Comparison of ENCODE assay signal across 8 mouse cellular contexts in genomic region chr12:21136462-21136751, GRCm38 (mm10).
DNase-seq lines count a peak whose midpoint lies in the region; ATAC-seq and TF ChIP-seq lines count a peak whose summit lies in the region.

No protein-coding gene starts in this region.

- no peak overlapping the region for H3K9ac ChIP-seq in embryonic facial prominence, embryonic 13.5 days
- H3K9ac ChIP-seq in neural tube, embryonic 13.5 days, result no peak overlapping the region
- H3K9ac ChIP-seq in hindbrain, embryonic 16.5 days (ENCODE audit: low read depth, low read length), result no peak overlapping the region

- peaks cover 70% of the 10 kb centered on the region for H3K4me1 ChIP-seq in embryonic facial prominence, embryonic 13.5 days
- H3K4me1 ChIP-seq in embryonic facial prominence, embryonic 10.5 days, result peaks cover 81% of the 10 kb centered on the region
- H3K4me1 ChIP-seq in neural tube, embryonic 13.5 days (replicated peaks), result peaks cover 92% of the 10 kb centered on the region
- H3K4me1 ChIP-seq in hindbrain, embryonic 16.5 days (ENCODE audit: control insufficient read depth, insufficient read depth, low read depth, low read length), result peaks cover 49% of the 10 kb centered on the region
- peaks cover 28% of the 10 kb centered on the region for H3K4me1 ChIP-seq in olfactory bulb, adult 2 months (ENCODE audit: control insufficient read depth, insufficient read depth, low read length)

- no peak overlapping the region for H3K4me2 ChIP-seq in embryonic facial prominence, embryonic 13.5 days
- no peak overlapping the region for H3K4me2 ChIP-seq in neural tube, embryonic 13.5 days
- H3K4me2 ChIP-seq in hindbrain, embryonic 16.5 days (ENCODE audit: low read length), result no peak overlapping the region

- no peak for DNase-seq in embryonic facial prominence, embryonic 10.5 days (ENCODE audit: low spot score)
- DNase-seq in neural tube, embryonic 10.5 days (ENCODE audit: extremely low spot score, low spot score), result no peak
- DNase-seq in spleen, adult 12 weeks (ENCODE audit: low spot score), result no peak

- H3K36me3 ChIP-seq in embryonic facial prominence, embryonic 13.5 days, result 0 out of 2 replicates have a peak, but pooled peaks cover 3% of the 10 kb centered on the region
- no peaks in the 10 kb centered on the region for H3K36me3 ChIP-seq in embryonic facial prominence, embryonic 10.5 days (replicated peaks)
- no peaks in the 10 kb centered on the region for H3K36me3 ChIP-seq in neural tube, embryonic 13.5 days
- H3K36me3 ChIP-seq in hindbrain, embryonic 16.5 days (ENCODE audit: control insufficient read depth, insufficient read depth, low read length), result no peaks in the 10 kb centered on the region

- peak overlapping the region; percentile 28; the same call in 1 of the 2 replicates for H3K27ac ChIP-seq in embryonic facial prominence, embryonic 13.5 days
- H3K27ac ChIP-seq in embryonic facial prominence, embryonic 10.5 days (replicated peaks), result no peak overlapping the region; the same call in 1 of the 2 replicates
- peak overlapping the region; percentile 65; the same call in 1 of the 2 replicates for H3K27ac ChIP-seq in neural tube, embryonic 13.5 days (replicated peaks)
- H3K27ac ChIP-seq in hindbrain, embryonic 16.5 days (ENCODE audit: low read depth, low read length), result peak overlapping the region; percentile 68
- H3K27ac ChIP-seq in olfactory bulb, adult 2 months (ENCODE audit: insufficient read depth, low read depth, low read length), result peak overlapping the region; percentile 23; the same call in 1 of the 2 replicates

- no peaks in the 10 kb centered on the region for H3K27me3 ChIP-seq in embryonic facial prominence, embryonic 13.5 days
- no peaks in the 10 kb centered on the region for H3K27me3 ChIP-seq in embryonic facial prominence, embryonic 10.5 days (replicated peaks; ENCODE audit: low read depth, poor library complexity, severe bottlenecking)
- H3K27me3 ChIP-seq in neural tube, embryonic 13.5 days, result no peaks in the 10 kb centered on the region
- no peaks in the 10 kb centered on the region for H3K27me3 ChIP-seq in hindbrain, embryonic 16.5 days (replicated peaks; ENCODE audit: control insufficient read depth, insufficient read depth, low read length)

- WGBS in embryonic facial prominence, embryonic 13.5 days, result 74% methylated on average over 2 of the region's 2 CpGs
- WGBS in embryonic facial prominence, embryonic 10.5 days, result 85% methylated on average over 2 of the region's 2 CpGs
- 60% methylated on average over 2 of the region's 2 CpGs for WGBS in neural tube, embryonic 13.5 days
- WGBS in hindbrain, embryonic 16.5 days, result 42% methylated on average over 2 of the region's 2 CpGs
- WGBS in olfactory bulb, adult 2 months, result 50% methylated on average over 2 of the region's 2 CpGs

- no peaks in the 10 kb centered on the region for H3K9me3 ChIP-seq in embryonic facial prominence, embryonic 13.5 days
- H3K9me3 ChIP-seq in embryonic facial prominence, embryonic 10.5 days, result no peaks in the 10 kb centered on the region
- H3K9me3 ChIP-seq in neural tube, embryonic 13.5 days, result no peaks in the 10 kb centered on the region
- H3K9me3 ChIP-seq in hindbrain, embryonic 16.5 days (ENCODE audit: control insufficient read depth, low read length), result no peaks in the 10 kb centered on the region

- no peak for ATAC-seq in embryonic facial prominence, embryonic 13.5 days (ENCODE audit: insufficient number of reproducible peaks, insufficient read depth, low FRiP score, low TSS enrichment, low read depth)
- ATAC-seq in neural tube, embryonic 13.5 days (ENCODE audit: low read depth), result 0 out of 2 replicates have a peak, but pooled peaks have one; percentile 17
- peak; percentile 81 for ATAC-seq in hindbrain, embryonic 16.5 days
- ATAC-seq in activated CD4-positive, CD25-positive, alpha-beta regulatory T cell, adult 4 months, result no peak

- no peak for TF ChIP-seq CTCF in olfactory bulb, adult 2 months (IDR thresholded peaks at IDR 0.05; ENCODE audit: insufficient read depth, low read depth, low read length)

- TF ChIP-seq POLR2A in olfactory bulb, adult 2 months (IDR thresholded peaks at IDR 0.05; ENCODE audit: insufficient read depth, low read depth, low read length), result no peak

- no peak overlapping the region for H3K4me3 ChIP-seq in embryonic facial prominence, embryonic 13.5 days
- no peak overlapping the region for H3K4me3 ChIP-seq in embryonic facial prominence, embryonic 10.5 days
- H3K4me3 ChIP-seq in neural tube, embryonic 13.5 days, result no peak overlapping the region
- no peak overlapping the region for H3K4me3 ChIP-seq in hindbrain, embryonic 16.5 days (ENCODE audit: low read length)
- H3K4me3 ChIP-seq in olfactory bulb, adult 2 months (ENCODE audit: insufficient read depth, low read depth, low read length), result no peak overlapping the region

Comparison
In these comparisons a context has a peak if more than half of its experiments do, and no peak if none do; other contexts are left out.
1. ATAC-seq: peak in neural tube, embryonic 13.5 days (single experiment) and hindbrain, embryonic 16.5 days (single experiment); none in embryonic facial prominence, embryonic 13.5 days (single experiment) and activated CD4-positive, CD25-positive, alpha-beta regulatory T cell, adult 4 months (single experiment).